Mouse (Mus musculus): ENCODE results near the gene Sema3g. TPM values are rescaled to one million over a fixed set of nuclear protein-coding genes. Genes with fewer than 3 reads are reported as not detected.

Sema3g gene
- polyA plus RNA-seq, 1 experiment, result 3.2 TPM

DNA sequence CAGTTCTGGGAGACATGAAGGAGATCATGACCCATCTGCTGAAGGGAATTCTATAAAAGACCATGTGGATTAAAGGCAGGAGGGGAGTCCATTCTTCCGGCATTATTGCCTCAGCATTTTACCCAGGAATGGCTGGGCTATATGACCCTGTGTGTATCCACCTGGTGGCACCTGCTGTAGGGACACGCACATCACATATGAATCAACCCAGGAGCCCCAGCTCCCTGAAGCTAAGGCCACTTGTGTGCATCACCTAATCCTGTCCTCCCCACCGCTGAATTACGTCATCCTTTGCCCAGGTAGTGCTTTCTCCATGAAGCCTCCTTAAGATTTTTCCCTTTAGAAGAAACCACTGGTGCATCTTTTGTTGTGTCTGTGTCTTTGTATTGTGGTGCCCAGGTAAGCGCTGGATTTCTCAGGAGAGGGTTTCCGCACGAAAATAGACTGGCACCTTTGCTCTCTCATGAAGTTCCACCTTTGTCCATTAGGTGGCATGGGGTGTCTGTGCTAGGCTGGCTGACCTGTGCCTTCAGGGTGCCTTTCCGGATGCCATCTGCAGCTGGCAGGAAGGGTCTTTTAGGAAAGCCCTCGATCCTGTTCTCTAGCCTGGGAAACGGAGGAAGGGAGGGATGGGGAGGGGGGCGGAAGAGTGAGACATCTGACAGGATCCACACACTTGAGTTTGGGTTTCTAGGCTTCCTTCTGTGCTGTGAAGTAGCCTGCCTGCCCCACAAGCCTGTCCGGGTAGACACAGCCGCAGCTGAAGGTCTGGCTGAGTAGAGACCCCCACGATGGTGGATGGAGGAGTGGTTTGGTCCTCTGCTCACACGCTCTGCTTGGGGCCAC, 2.3 kb upstream of the Sema3g start:
- WGBS, result 16% methylated on average over 15 of the region's 15 CpGs

DNA sequence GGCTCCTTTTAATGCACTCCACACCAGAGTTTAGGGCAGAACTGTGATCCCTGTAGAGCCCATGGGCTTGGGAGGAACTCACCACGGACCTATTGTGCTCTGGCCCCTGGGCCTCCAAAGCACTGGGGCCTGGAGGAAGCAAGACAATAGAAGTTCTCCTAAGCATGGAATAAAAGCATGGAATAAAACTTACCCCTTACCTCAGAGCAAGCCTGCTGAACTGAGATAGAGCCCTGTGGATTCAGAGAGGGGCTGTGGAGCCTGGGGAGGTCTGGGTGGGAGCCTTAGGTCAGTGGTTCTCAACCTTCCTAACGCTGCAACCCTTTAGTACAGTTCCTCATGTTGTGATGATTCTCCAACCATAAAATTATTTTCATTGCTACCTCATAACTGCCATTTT, 814 bp upstream of the Sema3g start, which contains the start of gene Nisch:
Gene Nisch, minus strand, starts transcription at position 101 of the 400 bp plus-strand sequence.
- Histone ChIP-seq H3K27ac (ENCODE audit: insufficient read depth, low read length) (peak within 1 kb of the TSS; percentile 51), H3K4me3 (replicated peaks; ENCODE audit: insufficient read depth, low read depth, low read length) (peak within 1 kb of the TSS; percentile 0), H3K4me1 (ENCODE audit: control insufficient read depth, insufficient read depth, low read length) (peaks cover 17% of the 10 kb centered on the region), H3K27me3 (ENCODE audit: control insufficient read depth, insufficient read depth, low read length) (no peaks in the 10 kb centered on the region)
- 90% methylated on average over 2 of the region's 2 CpGs for WGBS
- no peak for DNase-seq
- TF ChIP-seq CTCF (IDR thresholded peaks at IDR 0.05; ENCODE audit: borderline replicate concordance, insufficient read depth, low read depth, low read length), result no peak
- TF ChIP-seq POLR2A (IDR thresholded peaks at IDR 0.05; ENCODE audit: borderline replicate concordance, insufficient read depth, low read length), result no peak

More for the DNA sequence above, 2.3 kb upstream of the Sema3g start:
- Histone ChIP-seq H3K27ac (ENCODE audit: insufficient read depth, low read length) (no peak overlapping the region), H3K27me3 (ENCODE audit: control insufficient read depth, insufficient read depth, low read length) (no peaks in the 10 kb centered on the region), H3K4me1 (ENCODE audit: control insufficient read depth, insufficient read depth, low read length) (peaks cover 17% of the 10 kb centered on the region), H3K4me3 (replicated peaks; ENCODE audit: insufficient read depth, low read depth, low read length) (no peak overlapping the region)
- DNase-seq, result peak; percentile 80 to 82
- TF ChIP-seq POLR2A (IDR thresholded peaks at IDR 0.05; ENCODE audit: borderline replicate concordance, insufficient read depth, low read length) (no peak), CTCF (IDR thresholded peaks at IDR 0.05; ENCODE audit: borderline replicate concordance, insufficient read depth, low read depth, low read length) (peak; percentile 92)

DNA sequence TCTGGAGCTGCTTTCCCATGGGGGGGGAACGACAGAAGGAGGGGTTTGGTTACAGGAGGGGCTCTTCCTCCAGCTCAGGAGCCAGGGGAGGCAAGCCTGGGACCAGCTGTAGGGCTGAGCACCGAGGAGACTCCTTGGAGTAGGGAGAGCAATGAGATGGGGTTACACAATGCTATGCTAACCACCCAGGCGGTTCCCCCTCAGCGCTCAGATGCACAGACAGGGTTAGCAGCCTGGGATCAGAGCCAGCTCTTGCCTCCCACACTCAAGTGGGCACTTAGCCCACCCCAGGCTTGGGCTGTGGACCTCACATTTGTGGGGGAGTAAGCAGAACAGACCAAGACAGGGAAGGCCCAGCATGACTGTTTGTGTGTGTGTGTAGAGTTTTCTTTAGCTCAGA, 9.3 kb downstream of the Sema3g start:
- WGBS, result 41% methylated on average over 4 of the region's 4 CpGs
- H3K4me1 ChIP-seq (ENCODE audit: control insufficient read depth, insufficient read depth, low read length), result peaks cover 5% of the 10 kb centered on the region; the same call in 1 of the 2 replicates
- H3K27ac ChIP-seq (ENCODE audit: insufficient read depth, low read length), result no peak overlapping the region
- H3K27me3 ChIP-seq (ENCODE audit: control insufficient read depth, insufficient read depth, low read length), result no peaks in the 10 kb centered on the region
- TF ChIP-seq CTCF (IDR thresholded peaks at IDR 0.05; ENCODE audit: borderline replicate concordance, insufficient read depth, low read depth, low read length) (no peak), POLR2A (IDR thresholded peaks at IDR 0.05; ENCODE audit: borderline replicate concordance, insufficient read depth, low read length) (no peak)
- no peak overlapping the region for H3K4me3 ChIP-seq (replicated peaks; ENCODE audit: insufficient read depth, low read depth, low read length)
- no peak for DNase-seq

DNA sequence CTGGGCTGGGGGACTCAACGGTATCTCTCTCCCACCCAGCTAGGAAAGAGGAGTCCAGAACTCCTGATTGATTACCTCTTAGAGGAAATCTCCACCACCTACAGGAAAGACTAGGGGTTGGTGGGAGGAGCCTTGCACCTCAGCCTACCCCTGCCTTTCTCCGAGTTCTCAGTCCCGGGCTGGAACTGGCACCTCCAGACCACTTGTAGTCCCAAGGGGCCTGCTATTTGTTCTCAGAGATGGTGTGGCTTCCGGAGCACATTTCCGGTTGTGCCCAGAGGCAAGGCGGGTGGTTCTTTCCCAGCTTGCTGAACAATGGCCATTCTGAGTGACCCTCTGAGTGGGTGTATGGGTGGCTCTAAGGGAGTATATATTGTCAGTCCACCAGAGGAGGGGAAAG, 10.6 kb downstream of the Sema3g start:
- Histone ChIP-seq H3K27ac (ENCODE audit: insufficient read depth, low read length) (no peak overlapping the region), H3K27me3 (ENCODE audit: control insufficient read depth, insufficient read depth, low read length) (no peaks in the 10 kb centered on the region), H3K4me3 (replicated peaks; ENCODE audit: insufficient read depth, low read depth, low read length) (no peak overlapping the region), H3K4me1 (ENCODE audit: control insufficient read depth, insufficient read depth, low read length) (peaks cover 5% of the 10 kb centered on the region; the same call in 1 of the 2 replicates)
- DNase-seq, result no peak
- TF ChIP-seq POLR2A (IDR thresholded peaks at IDR 0.05; ENCODE audit: borderline replicate concordance, insufficient read depth, low read length) (no peak), CTCF (IDR thresholded peaks at IDR 0.05; ENCODE audit: borderline replicate concordance, insufficient read depth, low read depth, low read length) (no peak)
- 70% methylated on average over 6 of the region's 6 CpGs for WGBS

DNA sequence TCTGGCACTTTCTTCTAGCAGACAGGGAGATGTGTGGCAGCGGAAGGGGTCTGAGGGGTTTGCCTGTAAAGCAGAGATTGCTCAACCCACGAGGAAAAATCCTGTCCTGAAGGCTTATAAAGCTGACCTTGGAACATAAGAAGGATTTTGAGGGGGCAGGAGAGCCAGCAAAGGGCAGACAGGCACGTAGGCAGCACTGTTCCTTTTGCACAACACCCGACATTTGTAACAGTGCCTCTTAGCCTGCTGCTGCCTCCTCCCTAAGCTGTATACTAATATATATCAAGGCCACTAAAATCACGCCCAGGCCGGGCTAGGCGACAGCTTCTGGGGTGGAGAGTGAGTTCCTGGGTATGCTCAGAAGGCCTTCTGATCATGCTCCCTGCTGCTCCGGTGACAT, 12.8 kb downstream of the Sema3g start:
- no peak for DNase-seq
- TF ChIP-seq POLR2A (IDR thresholded peaks at IDR 0.05; ENCODE audit: borderline replicate concordance, insufficient read depth, low read length) (no peak), CTCF (IDR thresholded peaks at IDR 0.05; ENCODE audit: borderline replicate concordance, insufficient read depth, low read depth, low read length) (no peak)
- H3K27ac ChIP-seq (ENCODE audit: insufficient read depth, low read length), result no peak overlapping the region
- H3K4me1 ChIP-seq (ENCODE audit: control insufficient read depth, insufficient read depth, low read length), result peaks cover 5% of the 10 kb centered on the region; the same call in 1 of the 2 replicates
- H3K27me3 ChIP-seq (ENCODE audit: control insufficient read depth, insufficient read depth, low read length), result no peaks in the 10 kb centered on the region
- WGBS, result 78% methylated on average over 8 of the region's 8 CpGs
- no peak overlapping the region for H3K4me3 ChIP-seq (replicated peaks; ENCODE audit: insufficient read depth, low read depth, low read length)

DNA sequence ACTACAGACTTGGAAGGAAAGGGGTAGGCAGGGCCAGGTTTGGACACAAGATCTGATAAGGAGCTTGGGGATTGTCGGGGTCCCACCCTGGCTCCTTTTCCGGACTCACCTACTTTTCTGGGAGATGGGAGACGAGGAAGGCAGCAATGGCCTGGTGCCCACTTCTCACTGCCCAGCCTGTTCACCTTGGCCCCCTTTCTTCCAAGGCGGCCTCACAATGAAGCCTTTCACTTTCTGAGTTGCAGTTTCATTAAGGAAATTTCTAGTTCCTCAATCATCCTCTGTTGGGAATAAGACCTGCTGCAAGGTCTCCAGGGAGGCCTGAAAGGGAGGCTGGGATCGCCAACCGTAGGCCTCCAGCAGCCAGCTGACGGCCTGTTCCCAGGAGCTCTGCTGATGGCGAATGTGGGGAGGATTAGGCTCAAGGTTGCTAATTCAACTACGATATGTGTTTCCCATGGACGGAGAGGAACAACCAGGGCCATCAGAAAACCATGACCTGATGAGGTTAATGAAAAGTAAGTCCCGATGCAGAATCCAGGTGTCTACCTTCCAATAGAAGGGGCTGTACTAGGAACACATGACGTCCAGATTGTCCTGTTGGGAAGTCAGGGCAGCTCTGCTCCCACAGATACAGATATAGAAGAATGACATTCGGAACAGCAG, 14.9 kb downstream of the Sema3g start:
- no peak overlapping the region for H3K27ac ChIP-seq (ENCODE audit: insufficient read depth, low read length)
- H3K4me1 ChIP-seq (ENCODE audit: control insufficient read depth, insufficient read depth, low read length), result no peaks in the 10 kb centered on the region
- WGBS, result 85% methylated on average over 13 of the region's 13 CpGs
- TF ChIP-seq CTCF (IDR thresholded peaks at IDR 0.05; ENCODE audit: borderline replicate concordance, insufficient read depth, low read depth, low read length), result no peak
- TF ChIP-seq POLR2A (IDR thresholded peaks at IDR 0.05; ENCODE audit: borderline replicate concordance, insufficient read depth, low read length), result no peak
- H3K4me3 ChIP-seq (replicated peaks; ENCODE audit: insufficient read depth, low read depth, low read length), result no peak overlapping the region
- DNase-seq, result no peak
- no peaks in the 10 kb centered on the region for H3K27me3 ChIP-seq (ENCODE audit: control insufficient read depth, insufficient read depth, low read length)

DNA sequence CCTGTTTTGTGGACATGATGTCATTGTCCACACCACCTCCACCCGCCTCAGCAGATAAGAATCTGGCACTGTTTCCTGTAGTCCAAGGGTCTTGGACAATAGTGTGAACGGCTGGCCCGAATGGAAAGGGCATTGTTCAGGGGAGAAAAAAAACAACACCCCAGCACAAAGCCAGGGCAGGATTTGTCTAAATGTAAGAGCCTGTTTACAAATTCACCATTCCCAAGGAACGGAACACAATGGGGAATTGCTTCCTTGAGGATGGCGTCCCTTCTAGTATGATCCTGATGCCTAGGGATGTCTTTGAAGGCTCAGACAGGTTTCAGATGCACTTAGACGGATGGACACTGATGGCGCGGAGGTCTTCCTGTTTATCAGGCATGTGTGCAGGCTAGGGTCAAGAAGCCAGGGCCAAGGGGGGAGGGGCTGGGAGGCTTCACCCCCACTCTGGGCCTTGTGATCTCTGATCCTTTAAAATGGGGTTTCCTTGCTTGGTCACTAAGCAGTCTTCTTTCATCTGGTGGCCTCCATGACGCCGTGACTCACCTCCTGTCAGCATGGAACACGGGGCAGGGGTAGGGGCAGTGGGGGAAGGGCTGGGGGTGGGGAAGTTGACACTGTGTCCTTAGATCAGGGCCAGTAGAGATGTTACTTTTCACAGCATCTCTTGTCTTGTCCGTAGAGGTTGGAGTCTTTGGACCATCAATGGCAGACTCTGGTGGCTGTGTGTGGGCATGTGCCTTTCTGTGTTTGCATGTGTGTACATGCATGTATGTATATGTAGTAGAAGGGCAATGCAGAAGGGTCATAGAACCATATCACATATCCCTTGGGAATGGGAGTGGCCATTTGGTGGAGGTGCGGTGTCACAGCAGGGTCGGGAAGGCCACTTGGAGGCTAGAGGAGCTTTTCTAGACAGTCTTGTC, 15.7 kb downstream of the Sema3g start:
- DNase-seq, result no peak
- H3K27me3 ChIP-seq (ENCODE audit: control insufficient read depth, insufficient read depth, low read length), result no peaks in the 10 kb centered on the region
- WGBS, result 88% methylated on average over 14 of the region's 14 CpGs
- H3K27ac ChIP-seq (ENCODE audit: insufficient read depth, low read length), result no peak overlapping the region
- TF ChIP-seq CTCF (IDR thresholded peaks at IDR 0.05; ENCODE audit: borderline replicate concordance, insufficient read depth, low read depth, low read length) (no peak), POLR2A (IDR thresholded peaks at IDR 0.05; ENCODE audit: borderline replicate concordance, insufficient read depth, low read length) (no peak)
- H3K4me1 ChIP-seq (ENCODE audit: control insufficient read depth, insufficient read depth, low read length), result no peaks in the 10 kb centered on the region
- no peak overlapping the region for H3K4me3 ChIP-seq (replicated peaks; ENCODE audit: insufficient read depth, low read depth, low read length)

All from cerebellum, adult 2 months (tissue).